Mouse (Mus musculus) forebrain, embryonic 10.5 days (tissue): Measurements from ENCODE around the gene Hrg. TPM values are rescaled to one million over a fixed set of nuclear protein-coding genes. Genes with fewer than 3 reads are reported as not detected.
"Not testable (repeated sequence)": the region's sequence is repeated elsewhere in the genome, so short reads cannot be mapped to it uniquely, and the experiment has no call there.

ENCODE experiments used
- DNase-seq: peaks from one replicate; pipeline ENCODE4 v3.0.0-alpha.2; 2017; ENCODE audit warnings: low spot score; ENCODE audit errors: extremely low spot score
- H3K27ac ChIP-seq: fragments of 300-500 bp; sonication (generic); 2 replicates; pipeline ENCODE4 v1.5.1; 2016; ENCODE audit warnings: mild to moderate bottlenecking
- H3K27me3 ChIP-seq: fragments of 300-500 bp; sonication (generic); 2 replicates; pipeline ENCODE4 v1.6.1; 2016; ENCODE audit warnings: mild to moderate bottlenecking; ENCODE audit not compliant: poor library complexity, severe bottlenecking
- H3K36me3 ChIP-seq: fragments of 300-500 bp; sonication (generic); replicated peaks from 2 replicates; pipeline ENCODE4 v1.6.1; 2016; ENCODE audit warnings: mild to moderate bottlenecking, moderate library complexity
- H3K4me1 ChIP-seq: fragments of 300-500 bp; sonication (generic); 2 replicates; pipeline ENCODE4 v1.6.1; 2016
- H3K4me3 ChIP-seq: fragments of 300-500 bp; sonication (generic); 2 replicates; pipeline ENCODE4 v1.5.1; 2016; ENCODE audit warnings: mild to moderate bottlenecking, moderate library complexity
- H3K9me3 ChIP-seq: fragments of 300-500 bp; sonication (generic); 2 replicates; pipeline ENCODE4 v1.6.1; 2016; ENCODE audit warnings: mild to moderate bottlenecking, moderate library complexity
- WGBS: fragments of 180-500 bp; shearing (Covaris S2); methylation state at CpG from one replicate; pipeline ENCODE4 v1.1.7; 2016; 5-methylcytosine and 5-hydroxymethylcytosine counted together
- polyA plus RNA-seq: library from polyadenylated mRNA; unstranded; fragments of >200 nt; fragmentation: Nextera tagmentation; extraction: Ambion mirVana; gene quantifications from 2 replicates; pipeline ENCODE4 v1.2.1, GENCODE M21; 2016

The Hrg gene
- polyA plus RNA-seq, 1 experiment from 2014 or later, result not detected

DNA sequence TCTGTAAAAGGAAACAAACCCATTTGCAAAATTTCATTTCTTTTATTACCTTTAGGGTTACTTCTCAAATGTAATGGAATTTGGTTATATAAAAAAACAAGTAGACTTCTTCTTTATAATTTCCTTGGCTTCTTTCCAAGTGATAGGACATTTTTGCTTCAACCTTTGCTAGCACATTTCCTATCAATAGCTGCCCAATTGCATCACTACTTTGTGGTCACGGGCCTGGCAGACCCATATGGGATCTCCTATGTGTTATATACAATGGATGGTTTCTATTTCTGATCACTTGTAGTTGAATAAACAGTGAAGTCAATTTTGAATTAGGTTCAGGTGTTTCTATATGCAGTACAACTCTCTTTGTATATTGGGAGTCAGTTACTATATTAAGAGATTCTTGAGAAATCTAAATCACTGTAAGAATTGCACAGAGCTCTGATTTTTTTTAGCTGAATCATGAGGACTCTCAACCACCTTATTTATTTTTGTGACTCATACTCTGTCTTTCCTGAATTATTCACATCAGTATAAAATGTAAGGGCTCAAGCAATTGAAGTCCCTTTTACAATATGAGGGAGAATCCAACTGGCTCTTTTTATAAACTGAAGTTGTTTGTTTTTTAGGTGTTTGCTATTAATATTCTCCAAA, 16.6 kb downstream of the Hrg start:
- no peaks in the 10 kb centered on the region for H3K9me3 ChIP-seq
- WGBS, result 85% methylated on average over 1 of the region's 1 CpGs
- no peak for DNase-seq
- H3K27ac ChIP-seq, result no peak overlapping the region
- no peaks in the 10 kb centered on the region for H3K4me1 ChIP-seq
- no peak overlapping the region for H3K4me3 ChIP-seq
- no peaks in the 10 kb centered on the region for H3K36me3 ChIP-seq
- H3K27me3 ChIP-seq, result no peaks in the 10 kb centered on the region

DNA sequence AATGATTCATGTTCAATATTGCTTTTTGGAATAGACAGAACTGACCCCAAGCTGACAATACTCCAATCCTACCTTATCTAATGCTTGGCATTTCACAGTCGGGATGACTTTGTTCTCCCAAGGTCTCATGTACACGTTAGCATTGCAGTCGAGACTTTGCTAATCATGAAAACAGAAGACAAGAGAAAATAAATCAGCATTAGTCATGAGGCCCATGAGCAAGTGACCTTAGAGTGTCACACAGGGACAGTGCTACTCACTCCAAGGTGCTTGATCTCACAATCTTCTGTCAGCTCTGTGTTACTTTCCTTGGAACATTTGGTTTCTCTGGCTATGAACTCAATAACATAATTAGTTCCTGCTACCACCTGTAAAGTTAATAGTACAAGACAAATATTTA, 46.1 kb downstream of the Hrg start:
- H3K4me3 ChIP-seq, H3K4me1 ChIP-seq, DNase-seq, H3K27ac ChIP-seq, H3K9me3 ChIP-seq, H3K27me3 ChIP-seq, H3K36me3 ChIP-seq: not testable (repeated sequence)
- 91% methylated on average over 3 of the region's 3 CpGs for WGBS

Other genes with a start within 250 kb of the Hrg start
- not detected in 2 replicates for gene Crygs, start 139.5 kb upstream of the Hrg start, polyA plus RNA-seq
- 35.3 and 36.0 TPM in 2 replicates for gene Tbccd1, start 93.4 kb upstream of the Hrg start, polyA plus RNA-seq
- 92.2 and 93.8 TPM in 2 replicates for gene Dnajb11, start 93.2 kb upstream of the Hrg start, polyA plus RNA-seq
- gene Ahsg, start 59.8 kb upstream of the Hrg start, polyA plus RNA-seq, result not detected in 2 replicates
- gene Fetub, start 32.7 kb upstream of the Hrg start, polyA plus RNA-seq, result 0.15 TPM in 1 of 2 replicates, not detected in the other
- gene Kng2, start 78.4 kb downstream of the Hrg start, polyA plus RNA-seq, result not detected in 2 replicates
- gene Kng1, start 106.8 kb downstream of the Hrg start, polyA plus RNA-seq, result not detected in 2 replicates
- 170 and 175 TPM in 2 replicates for gene Eif4a2, start 156.4 kb downstream of the Hrg start, polyA plus RNA-seq
- gene Rfc4, start 176.7 kb downstream of the Hrg start, polyA plus RNA-seq, result 257 and 263 TPM in 2 replicates
- not detected in 2 replicates for gene Adipoq, start 195.5 kb downstream of the Hrg start, polyA plus RNA-seq